Mouse (Mus musculus) left cerebral cortex, adult 11 months (tissue): ENCODE measurements at regions not wholly inside any gene's neighbourhood (a gene's known extent, or its start where the extent isn't known, plus 50 kb on each side); places are given as distances from the start of the nearest gene placed in this dataset.

Experiments used
- DNase-seq: peaks from one replicate; pipeline ENCODE4 v3.0.0; 2022; ENCODE audit warnings: low spot score

GRCm38 (mm10) chr14:91776126-91776525 lies 2114.4 kb downstream of the Pcdh9 start:
- DNase-seq, result peak; percentile 0
